Mouse (Mus musculus) kidney, postnatal 36 days (tissue): ENCODE measurements at regions not wholly inside any gene's neighbourhood (a gene's known extent, or its start where the extent isn't known, plus 50 kb on each side); places are given as distances from the start of the nearest gene placed in this dataset.

ENCODE experiments used
- DNase-seq, 2 experiments: peaks; one replicate each; pipeline ENCODE4 v3.0.0; 2021 to 2022; ENCODE audit warnings: mixed read lengths in 2 of 2

- DNase-seq: no peak
These were observed 590.0 kb upstream of the Nr3c2 start for GRCm38 (mm10) chr8:76309200-76309599.

DNA sequence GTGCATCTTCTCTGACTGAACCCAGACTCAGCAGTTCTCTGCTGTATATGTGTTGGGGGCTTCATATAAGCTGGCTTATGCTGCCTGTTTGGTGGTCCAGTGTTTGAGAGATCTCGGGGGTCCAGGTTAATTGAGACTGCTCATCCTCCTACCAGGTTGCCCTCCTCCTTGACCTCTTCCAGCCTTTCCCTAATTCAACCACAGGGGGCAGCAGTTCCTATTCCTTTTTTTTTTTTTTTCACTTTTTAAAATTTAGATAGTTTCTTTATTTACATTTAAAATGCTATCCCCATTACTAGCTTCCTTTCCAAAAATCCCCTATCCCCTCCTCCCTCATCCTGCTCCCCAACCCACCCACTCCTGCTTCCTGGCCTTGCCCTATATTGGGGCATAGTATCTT lies 570.7 kb upstream of the Nr3c2 start:
- DNase-seq: no peak

DNA sequence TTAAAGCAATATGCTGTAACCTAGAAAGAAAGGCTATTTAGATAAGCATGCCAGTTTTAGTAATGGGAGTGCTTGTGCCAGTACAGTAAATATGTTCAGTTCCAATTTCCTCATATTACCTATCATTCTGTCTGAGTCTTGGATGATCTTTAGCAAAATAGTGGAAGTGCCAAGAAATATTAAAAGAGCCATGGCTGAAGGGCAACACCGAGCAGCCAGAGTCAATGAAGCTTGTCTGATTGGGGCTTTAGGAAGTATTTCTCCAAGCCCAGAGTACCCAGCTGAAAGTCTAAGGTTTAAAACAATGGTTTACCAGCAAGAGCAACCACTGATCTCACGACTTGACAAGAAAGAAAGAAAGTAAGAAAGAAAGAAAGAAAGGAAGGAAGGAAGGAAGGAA lies 556.2 kb upstream of the Nr3c2 start:
- no peak for DNase-seq

- DNase-seq: no peak
These were observed 553.1 kb upstream of the Nr3c2 start for GRCm38 (mm10) chr8:76346150-76346549.

DNA sequence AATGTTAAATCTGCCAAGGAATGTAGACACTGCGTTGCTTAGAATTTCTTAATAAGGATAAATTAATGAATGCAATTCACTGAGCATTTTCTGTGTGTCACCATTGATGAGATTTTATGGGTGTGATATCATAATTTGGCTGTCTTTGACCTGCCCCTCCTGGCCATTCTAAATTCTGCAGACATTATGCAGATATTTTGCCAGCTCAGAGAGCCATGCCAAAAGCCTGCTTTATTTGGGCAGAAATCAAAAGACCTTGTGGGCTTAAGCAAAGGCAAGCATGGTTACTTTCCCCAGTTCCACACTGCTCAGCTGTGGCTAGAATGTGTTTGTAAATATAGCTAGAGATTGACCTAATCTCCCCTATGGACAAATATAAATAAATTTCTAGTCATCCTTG lies 552.4 kb upstream of the Nr3c2 start:
- no peak for DNase-seq

DNA sequence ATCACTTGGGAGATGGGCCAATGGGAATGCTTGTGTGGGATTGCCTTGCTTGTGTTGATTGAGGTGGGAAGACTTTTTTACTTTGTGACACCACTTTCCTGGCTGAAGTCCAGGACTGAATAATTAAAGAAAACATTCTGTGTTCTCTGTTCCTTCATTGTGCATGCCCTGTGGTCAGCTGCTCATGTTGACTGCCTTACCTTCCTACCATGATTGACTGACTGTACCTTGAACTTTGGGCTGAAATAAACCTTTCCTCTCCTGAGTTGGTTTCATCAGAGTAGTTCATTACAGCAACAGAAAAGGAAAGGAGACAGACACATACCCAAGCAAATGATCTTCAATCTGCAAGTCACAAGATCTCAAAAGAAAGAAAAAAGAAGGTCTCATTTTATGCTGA lies 524.9 kb upstream of the Nr3c2 start:
- DNase-seq: peak; percentile 44 to 78

DNA sequence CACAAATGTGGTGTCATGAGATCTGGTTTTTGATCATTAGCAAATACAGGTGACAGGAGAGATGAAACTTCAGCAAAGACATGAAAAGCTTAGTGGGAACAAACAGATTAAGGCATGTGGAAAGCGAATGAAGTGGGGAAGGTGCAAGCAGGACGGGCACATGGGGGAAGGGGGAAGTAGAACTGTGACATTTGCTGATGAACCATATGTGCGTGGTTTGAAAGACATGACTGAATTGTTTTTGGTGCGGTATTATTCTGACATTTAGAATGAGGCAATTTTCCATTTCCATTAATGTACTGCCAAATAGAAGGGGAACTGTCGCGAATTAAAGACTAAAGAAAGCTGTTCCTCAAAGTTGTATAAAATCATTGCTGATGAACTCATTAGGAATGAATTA lies 521.5 kb upstream of the Nr3c2 start:
- DNase-seq: no peak

GRCm38 (mm10) chr8:76381643-76382042 lies 517.6 kb upstream of the Nr3c2 start:
- DNase-seq: no peak

DNA sequence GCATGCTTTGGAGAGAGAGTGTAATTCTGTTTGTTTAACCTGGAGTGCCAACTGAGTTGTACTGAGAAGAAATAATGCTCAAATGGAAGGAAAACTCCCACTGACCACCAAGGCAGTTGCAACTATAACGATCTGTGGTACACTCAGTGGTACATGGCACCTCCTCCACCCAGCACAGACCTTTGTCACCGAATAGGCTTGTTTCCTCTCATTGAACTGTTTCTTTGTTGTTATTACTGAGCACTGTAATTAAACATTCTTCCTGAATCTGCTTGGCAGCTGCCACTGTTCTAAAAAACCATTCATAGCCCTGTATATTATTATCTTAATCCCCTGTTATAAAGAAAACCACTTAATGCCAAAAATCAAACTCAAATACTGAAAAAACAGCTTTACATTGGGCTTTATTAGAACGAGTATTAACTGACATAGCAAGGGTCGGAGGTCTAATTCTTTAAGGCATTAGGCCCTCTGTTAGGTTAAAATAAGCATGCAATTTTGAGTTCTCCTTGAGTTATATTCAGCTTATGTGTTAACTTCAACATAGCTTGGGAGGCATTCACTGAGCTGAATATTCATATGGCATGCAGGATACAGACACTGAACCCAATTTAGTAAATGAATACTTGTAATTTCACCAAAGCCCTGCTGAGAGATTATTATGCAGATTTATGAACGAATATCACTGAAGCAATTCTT lies 515.5 kb upstream of the Nr3c2 start:
- DNase-seq: no peak

GRCm38 (mm10) chr8:76384282-76384637 lies 515.0 kb upstream of the Nr3c2 start:
- DNase-seq: no peak

- DNase-seq: no peak
These were observed 507.2 kb upstream of the Nr3c2 start for GRCm38 (mm10) chr8:76392004-76392403.

GRCm38 (mm10) chr8:76422459-76422858 lies 476.8 kb upstream of the Nr3c2 start:
- no peak for DNase-seq

GRCm38 (mm10) chr8:76422861-76423532 lies 476.2 kb upstream of the Nr3c2 start:
- no peak for DNase-seq

DNA sequence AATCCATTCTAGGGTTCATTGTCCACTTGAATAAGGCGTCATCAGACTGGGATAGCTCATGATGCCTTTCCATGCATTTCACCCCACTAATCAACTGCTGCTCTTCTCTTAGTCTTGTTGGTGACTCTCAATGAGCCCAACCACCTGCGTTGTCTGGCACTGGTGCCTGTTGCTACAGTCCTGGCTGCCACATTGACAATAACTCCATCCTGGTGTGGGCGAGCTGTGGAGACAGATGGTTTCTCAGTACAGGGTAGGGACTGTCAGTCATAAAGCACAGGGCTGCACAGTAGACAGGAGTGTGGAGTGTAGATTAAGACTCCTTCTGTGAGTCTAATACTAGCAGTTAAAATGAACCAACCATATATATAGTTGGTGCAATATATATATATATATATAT lies 469.4 kb upstream of the Nr3c2 start:
- no peak for DNase-seq

DNA sequence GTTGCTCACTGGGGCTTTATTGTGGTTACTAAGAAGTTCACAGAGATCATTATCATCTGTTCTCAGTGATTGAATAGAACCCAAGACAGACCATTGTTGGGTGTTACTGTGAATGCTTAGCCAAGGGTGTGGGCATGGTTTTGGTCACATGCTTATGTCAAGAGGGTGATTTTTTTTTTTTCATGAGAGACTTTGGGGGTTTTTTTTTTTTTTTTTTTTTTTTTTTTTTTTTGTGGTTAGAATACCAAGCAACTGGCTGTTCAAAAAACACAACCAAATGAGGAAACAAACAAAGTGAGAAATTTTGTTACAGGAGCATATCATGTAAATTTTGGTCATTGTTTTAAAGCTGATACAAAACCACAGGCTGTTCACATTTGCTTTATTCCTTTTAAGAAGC lies 466.4 kb upstream of the Nr3c2 start:
- no peak for DNase-seq

DNA sequence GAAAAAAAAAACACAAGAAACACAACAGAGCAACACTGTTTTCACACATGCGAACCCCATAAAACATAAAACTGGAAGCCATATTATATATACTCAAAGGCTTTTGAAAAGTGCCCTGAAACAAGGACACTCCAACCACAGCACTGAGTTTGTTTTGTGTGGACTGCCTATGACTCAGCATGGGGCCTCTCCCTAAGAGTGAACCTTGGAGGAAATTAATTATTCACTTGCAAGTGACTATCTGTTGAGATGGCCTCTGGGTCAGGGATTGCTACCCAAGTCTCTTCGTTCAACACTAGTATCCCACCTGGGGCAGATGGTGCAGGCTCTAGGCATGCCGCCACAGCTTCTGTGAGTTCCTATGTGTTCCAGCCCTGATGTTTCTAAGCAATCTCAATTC lies 461.3 kb upstream of the Nr3c2 start:
- DNase-seq: peak; percentile 10

- peak in 1 of 2 experiments; percentile 3 for DNase-seq
These were observed 424.6 kb upstream of the Nr3c2 start for GRCm38 (mm10) chr8:76474464-76475208.

- no peak for DNase-seq
These were observed 420.3 kb upstream of the Nr3c2 start for GRCm38 (mm10) chr8:76478966-76479365.

GRCm38 (mm10) chr8:76503621-76504020 lies 395.6 kb upstream of the Nr3c2 start:
- DNase-seq: no peak

- DNase-seq: no peak
These were observed 392.0 kb upstream of the Nr3c2 start for GRCm38 (mm10) chr8:76507247-76507646.

DNA sequence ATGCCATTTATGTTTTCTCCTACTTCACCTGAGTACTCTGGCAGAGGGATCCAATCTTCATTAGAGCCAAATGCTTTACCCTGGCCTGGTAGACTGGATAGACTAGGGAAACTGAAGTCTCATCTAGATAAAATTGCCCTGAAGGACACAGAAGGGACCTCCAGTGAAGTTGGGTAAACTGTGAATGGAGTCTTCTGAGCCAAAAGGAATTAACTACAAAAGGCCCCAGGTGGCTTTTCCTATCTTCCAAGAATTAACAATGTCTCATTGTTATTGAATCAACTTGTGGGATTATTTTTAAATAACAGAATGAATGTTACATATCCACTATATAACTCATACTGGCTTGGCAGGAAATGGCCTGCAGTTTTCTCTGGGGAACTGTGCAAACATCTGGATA lies 390.0 kb upstream of the Nr3c2 start:
- no peak for DNase-seq

DNA sequence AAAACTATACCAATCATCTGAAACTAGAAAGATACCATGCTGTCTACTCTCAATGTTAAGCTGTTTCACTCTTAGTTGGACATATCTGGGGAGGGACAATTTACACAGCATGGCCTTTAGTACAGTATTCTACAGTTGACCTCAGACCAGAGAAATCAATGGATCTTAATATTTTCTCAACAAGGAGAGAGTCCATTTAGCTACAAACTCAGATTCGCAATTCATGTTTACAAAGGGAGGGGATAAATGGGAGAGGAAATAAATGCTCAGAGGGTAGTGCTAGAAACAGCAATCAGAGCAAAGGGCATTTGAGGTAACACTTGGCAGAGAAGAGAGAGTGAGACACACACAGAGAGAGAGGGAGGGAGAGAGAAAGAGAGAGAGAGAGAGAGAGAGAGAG lies 385.1 kb upstream of the Nr3c2 start:
- no peak for DNase-seq

DNA sequence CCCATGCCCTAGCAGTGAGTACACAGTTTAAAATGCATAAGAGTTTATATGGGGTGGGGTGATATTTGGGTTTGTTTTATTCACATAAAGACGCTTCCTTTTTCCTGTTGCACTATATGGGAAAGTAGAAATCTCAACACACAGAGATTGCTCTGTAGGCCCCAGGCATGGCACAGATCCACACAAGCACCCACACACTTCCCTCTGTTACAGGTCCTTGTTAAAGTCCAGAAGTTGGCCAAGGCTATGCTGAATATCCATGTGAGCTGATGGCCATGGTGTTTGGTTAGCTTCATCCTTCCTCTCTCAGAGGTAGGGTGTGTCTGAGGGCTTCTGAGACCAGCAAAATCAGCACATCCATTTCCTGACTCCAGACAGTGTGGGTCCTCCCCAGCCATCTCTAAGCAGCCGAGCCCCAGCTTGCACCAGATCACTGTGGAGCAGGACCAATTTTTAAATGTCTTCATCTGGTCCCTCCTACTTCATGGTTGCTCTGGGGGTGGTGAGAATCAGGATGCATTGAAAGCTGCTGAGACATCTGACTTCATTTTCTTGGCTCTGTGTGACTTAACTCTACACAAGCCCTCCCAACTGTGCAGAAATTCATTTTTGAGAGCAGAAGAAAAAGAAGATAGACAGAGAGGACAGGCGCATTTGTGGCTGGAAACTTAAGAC lies 360.3 kb upstream of the Nr3c2 start:
- no peak for DNase-seq

DNA sequence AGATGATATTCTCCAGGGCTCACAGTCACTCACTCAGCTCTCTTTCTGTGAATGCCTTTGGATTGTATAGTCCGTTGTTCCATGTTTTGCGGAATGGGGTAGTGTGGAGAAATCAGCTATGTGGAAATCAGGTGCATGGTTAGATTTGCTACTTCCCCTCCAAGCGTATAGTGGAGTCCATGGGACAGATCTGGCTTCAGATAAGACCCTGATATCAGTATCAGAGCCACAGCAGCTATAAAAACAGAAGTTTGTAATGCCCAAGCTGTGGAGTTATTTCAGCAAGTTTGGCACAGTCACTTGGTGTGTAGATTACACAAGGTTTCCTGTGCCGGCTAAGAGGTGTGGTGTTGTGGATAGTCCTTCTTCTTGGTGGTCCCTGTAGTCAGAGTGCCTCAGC lies 359.6 kb upstream of the Nr3c2 start:
- no peak for DNase-seq
